Mouse (Mus musculus) kidney, adult 8-10 months (tissue): Measurements from ENCODE around the gene Nrl.

ENCODE experiments used
- DNase-seq, 2 experiments: peaks; one replicate each; pipeline ENCODE4 v3.0.0; 2022

The Nrl gene

GRCm38 (mm10) chr14:55524785-55525184 is at the start of gene Nrl:
Gene Nrl (minus strand): TSS chr14:55524981.
- no peak for DNase-seq

DNA sequence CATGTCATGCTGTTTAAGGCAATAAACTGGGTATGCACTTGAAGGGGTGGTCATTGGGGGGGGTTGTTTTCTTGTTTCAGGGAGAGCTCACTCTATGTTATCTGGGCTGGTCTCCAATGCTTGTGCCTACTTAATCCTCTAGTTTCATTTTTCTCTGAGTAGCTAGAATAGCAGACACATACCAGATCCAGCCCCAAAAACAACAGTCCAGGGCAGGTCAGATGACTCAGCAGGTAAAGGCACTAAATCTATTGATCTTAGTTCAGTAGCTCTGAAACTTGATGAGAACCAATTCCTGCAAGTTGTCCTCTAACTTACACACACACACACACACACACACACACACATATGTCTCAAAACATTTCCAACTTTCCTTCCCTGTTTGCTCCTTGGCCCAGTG is 47.0 kb upstream of the Nrl start:
- no peak for DNase-seq

GRCm38 (mm10) chr14:55570588-55570987 is 45.8 kb upstream of the Nrl start:
- no peak for DNase-seq

DNA sequence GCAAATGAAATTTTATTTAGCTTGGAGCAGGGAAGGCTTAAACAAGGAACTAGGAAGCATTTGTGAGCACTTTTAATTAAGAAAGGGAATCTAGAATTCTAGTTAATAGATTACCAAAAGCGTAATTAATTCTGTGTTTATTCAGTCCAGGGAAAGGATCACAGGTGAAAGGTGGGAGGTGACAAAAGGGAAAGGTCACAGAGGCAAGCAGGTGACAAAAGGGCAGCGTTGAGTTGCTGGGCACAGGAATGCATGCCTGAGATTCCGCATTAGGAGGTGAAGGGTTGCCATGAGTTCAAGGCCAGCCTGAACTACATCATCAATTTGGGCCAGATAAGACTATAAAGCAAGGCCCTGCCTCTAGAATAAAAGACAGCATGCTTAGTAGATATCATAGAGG is 42.7 kb upstream of the Nrl start:
- peak in 1 of 2 experiments; percentile 50 for DNase-seq

- DNase-seq = no peak
These were observed 41.0 kb upstream of the Nrl start for GRCm38 (mm10) chr14:55565748-55566147.

DNA sequence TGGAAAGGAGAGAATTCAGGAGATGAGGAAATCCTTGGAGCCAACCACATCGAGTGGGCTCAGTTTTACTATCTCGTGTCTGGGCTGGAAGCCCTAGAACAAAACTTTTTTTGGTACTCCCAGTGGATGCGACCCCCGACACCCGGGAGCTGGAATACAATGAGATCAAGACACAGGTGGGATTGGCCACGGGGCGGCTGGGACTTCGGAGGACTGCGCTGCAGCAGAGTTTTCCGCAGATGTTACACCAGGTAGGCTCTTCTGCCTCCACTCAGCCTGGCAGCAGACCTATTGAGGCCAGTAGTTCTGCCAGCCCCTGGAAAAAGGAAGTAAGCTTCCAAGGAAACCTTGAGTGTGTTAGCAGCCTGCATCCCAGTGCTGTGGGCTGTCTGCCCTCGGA is 38.5 kb upstream of the Nrl start:
- no peak for DNase-seq

DNA sequence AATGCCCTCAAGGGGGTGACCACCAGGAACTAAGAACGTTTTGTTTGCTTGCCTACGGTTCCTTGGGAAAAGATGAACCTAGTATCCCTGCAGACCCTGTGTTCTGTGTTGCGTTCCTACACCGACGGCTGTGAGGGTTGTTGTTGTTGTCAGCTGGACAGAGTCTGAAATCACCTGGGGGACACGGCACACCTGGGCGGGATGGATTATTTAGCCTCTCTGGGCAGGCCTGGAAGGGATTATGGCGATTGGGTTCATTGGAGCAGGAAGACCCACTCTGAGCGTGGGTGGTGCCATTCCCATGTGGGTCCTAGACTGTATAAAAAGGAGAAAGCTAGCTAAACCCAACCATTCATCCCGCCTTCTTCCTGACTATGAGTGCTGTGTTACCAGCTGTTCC is 37.1 kb upstream of the Nrl start:
- no peak for DNase-seq

GRCm38 (mm10) chr14:55560202-55561073 is 35.7 kb upstream of the Nrl start, which contains the start of gene A730061H03Rik:
Gene A730061H03Rik (minus strand): TSS chr14:55560406.
- peak; percentile 98 to 99 for DNase-seq

DNA sequence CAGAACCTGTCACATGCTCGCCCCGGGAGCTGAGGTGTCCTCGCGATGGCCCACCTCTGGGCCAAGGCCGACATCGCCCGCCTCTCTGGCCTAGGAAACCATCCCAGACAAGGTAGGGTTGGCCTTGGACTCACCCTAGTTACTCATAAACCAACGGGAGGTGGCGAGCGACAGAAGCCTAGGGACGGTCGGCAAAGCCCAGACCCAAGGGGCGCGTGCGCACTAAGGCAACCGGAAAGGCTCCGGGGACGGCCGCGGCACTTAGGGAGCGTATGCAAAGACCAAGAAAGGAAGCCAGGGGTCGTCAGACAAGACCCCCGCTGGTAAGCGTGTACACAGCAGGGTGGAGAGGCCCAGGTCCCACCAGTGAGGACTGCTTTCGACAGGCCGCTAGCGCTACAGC is 35.0 kb upstream of the Nrl start, which contains the start of gene Dcaf11:
TSS of gene Dcaf11 (plus strand) at position 208 of the 403 bp plus-strand sequence.
- peak; percentile 95 to 97 for DNase-seq

DNA sequence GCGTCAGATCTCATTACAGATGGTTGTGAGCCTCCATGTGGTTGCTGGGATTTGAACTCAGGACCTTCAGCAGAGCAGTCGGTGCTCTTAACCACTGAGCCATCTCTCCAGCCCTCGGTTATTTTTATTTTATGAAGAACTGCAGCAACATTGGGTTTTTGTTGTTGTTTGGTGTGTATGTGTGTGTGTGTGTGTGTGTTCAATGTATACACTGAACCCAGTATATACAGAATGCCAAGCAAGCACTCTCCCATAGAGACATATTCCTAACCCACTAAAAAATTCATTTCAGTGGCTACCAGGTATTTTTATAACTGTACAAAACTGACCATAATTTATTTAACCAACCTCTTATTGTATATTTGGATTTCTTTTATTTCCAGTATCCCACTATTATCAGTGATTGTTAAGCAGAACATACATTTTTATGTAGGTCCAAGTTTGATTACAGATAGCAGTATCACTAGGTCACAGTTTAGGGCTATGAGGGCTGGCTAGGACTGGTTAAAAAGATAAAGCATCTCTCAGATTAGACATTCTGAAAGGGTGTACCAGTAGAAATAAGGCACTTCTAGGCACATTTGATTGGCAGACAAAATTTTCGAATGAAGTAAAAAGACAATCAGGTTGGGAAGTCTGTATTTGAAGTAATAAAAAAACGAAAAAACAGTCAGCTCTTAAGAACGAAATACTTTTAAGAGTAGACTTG is 34.1 kb upstream of the Nrl start:
- no peak for DNase-seq

DNA sequence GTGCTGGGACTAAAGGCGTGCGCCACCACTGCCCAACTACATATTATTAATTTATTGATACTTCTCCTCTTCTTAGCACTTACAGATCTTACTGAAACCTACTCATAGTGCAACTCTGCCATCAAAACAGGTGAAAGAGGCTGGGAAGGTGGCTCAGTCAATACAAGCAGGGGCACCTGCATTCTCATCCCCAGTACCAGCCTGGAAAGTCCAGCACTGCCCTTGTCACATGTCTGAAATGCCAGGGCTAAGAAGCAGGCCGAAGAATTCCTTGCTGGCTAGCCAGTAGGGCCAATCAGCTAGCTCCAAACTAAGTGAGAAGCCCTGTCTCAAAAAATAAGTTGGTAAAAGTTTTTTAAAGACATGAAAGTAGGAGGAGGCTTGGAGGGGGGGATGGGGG is 32.8 kb upstream of the Nrl start:
- DNase-seq = peak in 1 of 2 experiments; percentile 39

DNA sequence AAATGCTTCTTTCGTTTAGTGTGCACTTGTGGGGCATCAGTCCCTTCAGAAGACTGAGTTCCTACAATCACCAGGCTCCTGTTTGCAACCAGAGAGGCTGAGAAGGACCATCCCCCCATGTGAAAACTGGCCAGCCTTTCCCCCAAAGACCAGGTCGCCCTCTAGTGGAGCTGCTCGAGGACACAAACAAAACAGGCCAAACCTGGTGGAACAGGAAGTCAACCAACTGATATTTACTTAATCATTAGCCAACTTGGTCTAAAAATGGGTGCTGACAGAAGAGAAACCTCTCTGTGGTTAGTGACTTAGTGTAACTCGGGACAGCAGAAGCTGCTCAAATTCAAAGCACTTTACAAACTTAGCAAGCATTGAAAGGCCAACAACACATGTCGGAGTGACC is 32.2 kb upstream of the Nrl start:
- peak; percentile 89 to 90 for DNase-seq

DNA sequence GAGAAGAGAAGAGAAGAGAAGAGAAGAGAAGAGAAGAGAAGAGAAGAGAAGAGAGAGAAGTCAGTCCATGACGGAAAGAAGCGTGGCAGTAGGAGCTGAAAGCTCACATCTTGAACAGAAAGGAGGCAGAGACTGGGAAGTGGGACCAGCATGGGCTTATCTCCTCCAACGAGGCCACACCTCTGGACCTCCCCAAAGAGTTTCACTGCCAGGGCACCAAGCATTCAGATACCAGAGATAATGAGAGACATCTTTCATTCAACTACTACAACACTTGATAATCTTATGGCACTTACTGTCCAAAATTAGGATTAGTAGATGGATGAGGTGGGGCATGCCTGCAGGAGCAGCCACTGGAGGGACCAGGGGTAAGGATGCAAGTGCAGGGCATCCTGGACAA is 31.0 kb upstream of the Nrl start:
- DNase-seq = no peak

DNA sequence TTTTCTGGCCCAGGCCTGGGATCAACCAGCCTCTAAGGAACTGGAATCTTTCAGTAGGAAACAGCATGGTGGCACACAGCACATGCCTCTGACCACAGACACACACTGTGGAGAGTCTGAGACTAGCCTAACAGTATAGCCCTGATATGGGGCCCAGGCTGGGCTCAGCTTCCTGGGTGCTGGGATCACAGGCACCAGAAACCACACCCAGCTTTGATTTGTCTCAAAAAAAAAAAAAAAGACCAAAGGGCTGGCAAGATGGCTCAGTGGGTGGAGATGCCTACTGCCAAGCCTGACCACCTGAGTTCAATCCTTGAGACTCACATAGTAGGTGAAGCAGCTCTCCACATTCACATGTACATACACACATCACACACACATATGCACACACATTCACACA is 29.9 kb upstream of the Nrl start:
- no peak for DNase-seq

DNA sequence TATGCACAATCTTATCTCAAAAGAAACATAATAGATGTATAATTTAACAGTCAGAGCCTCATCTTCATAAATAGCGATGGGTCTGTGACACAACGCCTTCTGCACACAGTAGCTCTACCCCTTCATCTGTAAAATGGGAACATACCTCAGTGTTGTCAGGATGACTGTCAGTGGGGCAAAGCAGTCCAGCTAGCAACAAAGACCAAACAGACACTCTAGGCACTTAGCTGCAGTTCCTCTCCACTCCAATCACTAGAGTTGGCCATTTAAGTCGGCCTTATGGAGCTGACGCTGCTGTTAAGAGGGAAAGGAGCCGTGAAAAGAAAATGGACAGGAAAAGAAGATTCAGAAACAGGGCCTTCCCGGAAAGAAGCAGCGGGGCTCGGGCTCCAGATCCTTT is 27.0 kb upstream of the Nrl start:
- no peak for DNase-seq

DNA sequence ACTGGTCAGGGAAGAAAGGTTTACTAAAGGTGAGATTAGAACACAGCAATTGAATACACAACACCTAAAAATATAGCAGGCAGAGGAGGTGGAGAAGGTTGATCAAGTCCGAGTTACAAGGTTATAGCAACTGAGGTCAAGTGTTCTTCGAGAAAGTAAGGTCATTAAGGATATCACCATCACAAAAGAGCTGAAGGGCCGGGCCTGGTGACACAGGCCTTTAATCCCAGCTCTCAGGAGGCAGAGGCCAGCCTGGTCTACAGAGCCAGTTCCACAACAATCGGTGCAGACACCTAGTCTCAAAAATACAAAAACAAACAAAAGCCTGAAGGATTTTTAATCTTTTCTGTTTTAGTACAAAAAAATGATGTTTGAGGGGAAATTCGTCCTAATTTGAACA is 26.6 kb upstream of the Nrl start:
- no peak for DNase-seq

GRCm38 (mm10) chr14:55550191-55550590 is 25.4 kb upstream of the Nrl start:
- no peak for DNase-seq

DNA sequence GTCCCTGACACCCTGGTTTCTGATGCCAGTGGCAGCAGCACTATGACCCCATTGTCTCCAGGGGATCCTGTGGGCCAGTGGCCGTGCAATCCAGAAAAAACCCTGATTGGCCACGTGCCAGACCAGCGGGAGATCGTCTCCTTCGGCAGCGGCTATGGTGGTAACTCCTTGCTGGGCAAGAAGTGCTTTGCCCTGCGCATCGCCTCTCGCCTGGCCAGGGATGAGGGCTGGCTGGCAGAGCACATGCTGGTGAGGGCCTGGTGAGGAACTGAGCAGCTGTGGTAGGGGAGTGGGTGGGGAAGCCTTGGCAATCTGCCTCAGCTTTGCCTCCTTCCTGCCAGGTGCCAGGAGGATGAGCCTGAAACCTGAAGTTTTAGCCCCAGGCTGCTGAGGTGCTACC is 19.6 kb upstream of the Nrl start:
- no peak for DNase-seq

DNA sequence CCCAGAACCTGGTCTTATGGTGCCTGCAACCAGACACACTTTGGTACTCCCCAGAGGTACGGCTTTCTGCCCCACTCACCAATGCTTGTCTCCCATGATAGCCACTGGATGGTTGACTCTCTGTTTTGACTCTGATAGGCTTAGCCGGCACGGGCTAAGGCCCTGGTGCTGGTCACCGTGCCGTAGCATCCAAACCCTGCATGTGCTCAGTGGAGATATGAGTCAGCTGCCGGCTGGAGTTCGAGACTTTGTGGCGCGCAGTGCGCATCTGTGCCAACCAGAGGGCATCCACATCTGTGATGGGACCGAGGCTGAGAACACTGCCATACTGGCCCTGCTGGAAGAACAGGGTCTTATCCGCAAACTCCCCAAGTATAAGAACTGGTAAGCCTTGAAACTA is 17.5 kb upstream of the Nrl start:
- DNase-seq = no peak

GRCm38 (mm10) chr14:55540787-55541321 is 16.1 kb upstream of the Nrl start:
- DNase-seq = peak; percentile 66 to 71

GRCm38 (mm10) chr14:55540067-55540786 is 15.4 kb upstream of the Nrl start, which contains the start of gene Pck2:
Gene Pck2 (plus strand): TSS chr14:55540266.
- DNase-seq = peak; percentile 88 to 90

DNA sequence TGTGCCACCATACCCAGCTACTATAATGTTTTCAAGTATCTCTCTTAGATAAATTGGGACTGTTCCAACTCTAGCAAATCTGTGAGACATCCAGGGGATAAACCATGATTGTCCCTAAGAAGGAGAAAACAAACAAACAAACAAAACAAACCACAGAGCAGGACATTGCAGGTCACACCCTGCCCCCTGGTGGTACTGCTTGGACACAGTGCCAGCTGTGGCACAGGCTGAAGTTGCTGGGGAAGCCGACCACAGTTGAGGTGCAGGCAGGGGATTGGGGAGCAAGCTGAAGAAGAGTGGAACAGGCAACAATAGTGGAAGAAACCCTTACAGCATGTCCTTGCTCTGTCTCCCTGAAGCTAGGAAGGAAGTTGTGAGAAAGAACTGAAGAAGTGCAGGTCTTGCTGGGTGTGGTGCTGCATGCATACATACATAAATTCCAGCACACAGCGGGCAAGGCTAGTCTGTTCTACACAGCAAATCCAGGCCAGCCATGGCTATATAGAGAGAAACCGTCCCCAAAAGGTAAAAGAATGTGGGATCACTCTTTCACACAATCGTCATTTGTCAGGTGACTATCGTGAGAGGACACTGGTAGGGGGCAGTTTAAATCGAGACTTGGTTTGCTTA is 11.4 kb upstream of the Nrl start:
- peak in 1 of 2 experiments; percentile 52 for DNase-seq

DNA sequence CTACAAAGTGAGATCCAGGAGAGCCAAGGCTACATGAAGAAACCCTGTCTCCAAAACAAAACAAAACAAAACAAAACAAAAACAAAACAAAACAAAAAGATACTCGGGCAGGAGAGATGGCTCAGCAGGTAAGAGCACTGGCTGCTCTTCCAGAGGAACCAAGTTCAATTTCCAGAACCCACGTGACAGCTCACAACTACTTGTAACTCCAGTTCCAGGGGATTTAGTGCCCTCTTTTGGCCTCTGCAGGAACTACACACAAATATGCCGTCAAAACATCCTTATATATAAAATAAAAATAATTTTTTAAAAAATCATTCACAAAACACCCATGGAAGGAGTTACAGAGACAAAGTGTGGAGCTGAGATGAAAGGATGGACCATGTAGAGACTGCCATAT is 3.2 kb upstream of the Nrl start:
- DNase-seq = peak; percentile 31 to 56
